Mouse (Mus musculus) left cerebral cortex, adult 8-10 months (tissue): ENCODE measurements at regions not wholly inside any gene's neighbourhood (a gene's known extent, or its start where the extent isn't known, plus 50 kb on each side); places are given as distances from the start of the nearest gene placed in this dataset.

ENCODE experiments used
- DNase-seq, 2 experiments: peaks; one replicate each; pipeline ENCODE4 v3.0.0; 2022; ENCODE audit warnings: low spot score in 2 of 2

DNA sequence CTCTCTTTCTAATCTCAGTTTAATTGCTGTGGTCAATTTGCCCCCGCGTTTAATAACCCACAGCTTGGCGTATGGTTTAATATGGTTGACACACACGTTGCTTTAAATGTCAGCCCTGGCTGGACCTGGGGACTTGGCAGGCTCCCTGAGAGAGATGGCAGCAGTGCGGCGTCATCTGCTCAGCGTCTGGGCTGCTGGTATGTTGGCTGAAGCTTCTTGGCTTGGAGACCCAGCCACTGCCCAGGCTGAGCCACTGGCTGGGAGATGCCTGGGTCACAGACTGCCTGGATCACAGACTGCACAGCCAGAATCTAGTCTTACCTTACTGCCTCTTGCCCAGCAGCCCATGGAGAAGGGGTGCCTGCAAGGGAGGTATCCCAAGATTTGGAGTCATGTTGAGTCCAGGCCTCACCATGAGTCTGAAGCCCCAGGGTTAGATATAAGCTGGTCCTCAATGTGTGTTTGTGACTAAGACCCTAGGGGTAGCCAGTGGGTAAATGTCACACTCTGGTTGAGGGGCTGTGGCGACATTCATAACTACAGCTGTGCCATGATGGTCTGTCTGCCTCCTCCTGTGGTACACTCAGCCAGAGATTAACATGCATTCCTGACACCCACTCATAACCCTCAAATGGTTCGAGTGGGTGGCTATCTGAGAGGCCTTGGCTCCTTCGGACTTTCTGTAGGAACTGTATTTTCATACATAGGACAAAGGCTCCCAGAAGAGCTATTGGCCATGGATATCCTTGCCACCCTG is 99.8 kb upstream of the Irx3 start:
- DNase-seq = no peak

DNA sequence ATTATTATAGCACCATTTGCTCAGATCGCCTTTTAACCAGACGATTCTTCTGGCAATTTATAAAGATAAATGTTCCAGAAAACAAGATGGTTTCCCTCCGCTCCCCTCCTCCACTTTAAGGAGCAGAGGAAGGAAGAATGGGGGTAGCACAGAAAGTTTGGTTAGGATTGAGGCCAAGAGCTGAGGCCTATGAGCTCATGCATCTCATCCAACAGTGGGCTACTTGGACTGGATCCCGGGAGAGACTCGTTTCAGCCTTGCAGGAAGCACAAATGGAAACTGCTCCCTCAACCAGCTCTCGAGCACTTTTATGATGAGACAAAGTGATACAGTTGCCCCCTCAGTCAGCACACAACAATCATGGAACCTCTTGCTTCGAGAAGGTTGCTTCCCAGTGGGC is 97.9 kb upstream of the Irx3 start:
- DNase-seq = no peak

DNA sequence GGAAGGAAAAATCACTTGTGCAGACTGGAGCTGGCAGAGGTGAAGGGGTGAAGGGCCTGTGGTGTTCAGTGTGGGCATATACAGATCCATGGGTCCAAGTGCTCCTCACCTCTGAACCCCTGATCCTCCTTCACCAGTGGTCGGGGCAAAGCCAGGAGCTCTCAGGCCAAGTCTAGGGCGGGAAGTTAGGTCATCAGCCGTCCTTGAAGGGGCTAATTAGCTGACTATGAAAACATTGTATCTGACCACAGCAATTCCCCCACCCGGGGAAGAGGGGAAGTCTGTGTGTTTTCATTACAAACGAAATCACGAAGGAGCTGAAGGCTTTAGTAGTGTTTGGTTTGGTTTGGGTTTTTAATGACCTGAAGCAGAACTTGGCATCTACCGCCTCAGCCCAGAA is 95.5 kb upstream of the Irx3 start:
- no peak for DNase-seq

DNA sequence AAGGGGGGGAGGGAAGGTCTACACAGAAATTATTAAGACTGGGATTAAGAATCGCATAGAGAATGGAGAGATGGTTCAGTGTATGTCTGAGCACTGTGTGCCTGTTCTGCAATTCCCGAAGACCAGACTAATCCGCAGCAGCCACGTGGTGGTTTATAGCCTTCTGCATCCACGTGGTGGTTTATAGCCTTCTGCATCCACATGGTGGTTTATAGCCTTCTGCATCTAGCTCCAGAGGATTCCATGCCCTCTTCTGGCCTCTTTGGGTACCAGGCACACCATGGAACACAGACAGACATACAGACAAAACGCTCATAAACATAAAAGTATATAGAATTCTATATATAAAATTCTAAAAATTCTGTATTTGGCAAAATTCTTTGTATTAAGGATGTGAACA is 94.1 kb upstream of the Irx3 start:
- DNase-seq = no peak

DNA sequence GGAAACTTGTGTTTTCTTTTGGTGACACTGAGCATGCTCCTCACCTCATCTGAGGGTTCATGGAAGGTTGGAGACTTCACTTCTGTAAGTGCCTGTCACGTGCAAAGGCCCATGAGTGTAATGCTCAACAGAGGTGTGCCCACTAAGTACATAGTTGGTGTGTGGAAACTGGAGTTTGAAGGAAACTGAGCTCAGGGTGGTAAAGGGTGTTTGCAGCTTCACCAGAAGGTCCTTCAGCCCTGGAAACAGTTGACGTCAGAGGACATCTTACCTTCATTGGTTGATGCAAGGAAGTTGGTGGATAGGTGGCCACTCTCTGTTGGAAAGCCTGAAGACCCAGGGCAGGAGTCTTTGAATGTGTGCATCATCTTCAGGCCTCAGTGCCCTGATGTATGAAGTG is 83.0 kb upstream of the Irx3 start:
- no peak for DNase-seq

DNA sequence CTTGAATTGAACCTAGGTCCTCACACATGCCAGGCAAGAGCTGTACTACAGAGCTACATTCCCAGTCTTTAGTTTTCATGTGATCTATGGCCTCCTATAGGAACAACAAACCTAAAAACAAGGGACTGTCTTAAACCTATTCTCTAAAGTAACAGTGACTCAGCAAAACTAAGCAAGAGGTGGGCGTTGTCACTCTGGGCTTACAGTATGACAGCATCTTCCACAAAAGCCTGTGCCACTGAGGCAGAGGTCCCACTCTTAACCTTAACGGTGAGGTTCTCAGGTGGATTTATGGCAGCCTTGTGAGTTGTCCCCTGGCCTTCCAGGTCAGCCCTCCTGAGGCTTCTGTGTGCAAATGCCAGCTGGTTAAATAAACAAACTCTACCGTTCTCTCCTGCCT is 82.5 kb upstream of the Irx3 start:
- no peak for DNase-seq

DNA sequence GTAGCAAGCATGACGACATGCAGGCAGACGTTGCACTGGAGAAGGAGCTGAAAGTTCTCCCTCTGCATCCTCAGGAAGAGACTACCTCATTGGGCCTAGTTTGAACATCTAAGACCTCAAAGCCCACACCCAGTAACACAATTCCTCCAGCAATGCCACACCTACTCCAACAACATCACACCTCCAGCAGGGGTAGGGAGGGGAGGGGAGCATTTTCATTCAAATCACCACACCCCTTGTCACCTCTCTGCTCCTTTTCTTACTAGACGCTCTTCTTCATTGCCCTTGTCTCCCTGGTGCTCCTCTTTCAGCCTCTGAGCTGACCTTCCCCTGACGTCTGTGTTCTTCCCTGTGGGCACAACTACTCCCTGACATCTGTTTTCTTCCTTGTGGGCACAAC is 81.1 kb upstream of the Irx3 start:
- no peak for DNase-seq

DNA sequence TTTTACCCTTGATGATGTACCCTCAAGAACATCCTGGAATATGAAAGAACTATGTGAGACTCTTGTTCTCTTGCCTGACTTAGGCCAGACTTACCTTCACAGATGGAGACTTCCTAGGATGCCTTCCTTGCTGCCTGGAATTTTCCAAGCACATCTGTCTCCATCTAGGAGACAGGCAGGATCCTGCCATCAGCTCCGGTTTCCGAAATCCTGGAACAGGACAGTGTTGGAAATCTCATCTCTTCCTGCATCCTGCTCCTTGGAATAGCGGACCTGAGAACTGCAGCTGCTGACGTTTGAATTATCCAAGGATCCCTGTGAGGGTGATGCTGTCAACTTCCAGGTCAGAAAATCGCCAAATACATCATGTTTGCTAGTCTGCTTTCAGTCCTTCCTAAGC is 77.0 kb upstream of the Irx3 start:
- no peak for DNase-seq

DNA sequence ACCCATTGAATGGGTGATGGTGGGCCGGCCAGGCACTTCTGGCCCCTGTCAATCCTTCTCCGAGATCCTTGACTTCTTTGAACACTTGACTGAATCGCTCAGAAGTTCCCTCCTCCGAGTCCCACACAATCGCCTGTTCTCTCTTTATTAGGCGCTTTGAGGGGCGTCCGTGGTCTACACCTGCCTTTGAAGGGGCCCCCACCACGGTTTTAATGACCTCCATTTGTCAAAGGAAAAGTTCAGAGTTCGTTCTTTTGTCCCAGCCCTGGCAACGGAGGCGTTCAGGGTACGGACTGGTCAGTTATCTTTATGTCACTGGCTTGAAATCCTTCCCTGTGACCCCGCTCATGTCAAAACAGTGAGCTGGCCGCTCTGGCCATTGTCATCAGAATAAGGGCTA is 74.3 kb upstream of the Irx3 start:
- DNase-seq = no peak

DNA sequence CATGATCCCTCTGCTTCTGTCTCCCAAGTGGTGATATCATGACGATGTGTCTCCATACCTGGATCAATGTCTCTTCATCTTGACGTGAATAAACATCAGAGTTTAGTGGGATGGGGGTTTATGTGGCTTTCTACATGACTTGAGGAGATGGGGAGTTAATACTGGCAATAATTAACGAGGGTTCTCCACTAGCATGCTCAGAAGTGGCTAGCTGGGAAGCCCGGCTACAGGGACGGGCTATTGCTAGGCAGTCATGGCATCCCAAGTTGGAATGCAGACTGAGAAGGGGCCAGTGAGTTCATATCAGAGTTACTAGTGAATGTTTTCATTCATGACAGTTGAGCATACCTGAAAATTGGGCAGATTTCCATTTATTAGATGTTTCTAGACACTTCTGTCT is 71.4 kb upstream of the Irx3 start:
- no peak for DNase-seq

DNA sequence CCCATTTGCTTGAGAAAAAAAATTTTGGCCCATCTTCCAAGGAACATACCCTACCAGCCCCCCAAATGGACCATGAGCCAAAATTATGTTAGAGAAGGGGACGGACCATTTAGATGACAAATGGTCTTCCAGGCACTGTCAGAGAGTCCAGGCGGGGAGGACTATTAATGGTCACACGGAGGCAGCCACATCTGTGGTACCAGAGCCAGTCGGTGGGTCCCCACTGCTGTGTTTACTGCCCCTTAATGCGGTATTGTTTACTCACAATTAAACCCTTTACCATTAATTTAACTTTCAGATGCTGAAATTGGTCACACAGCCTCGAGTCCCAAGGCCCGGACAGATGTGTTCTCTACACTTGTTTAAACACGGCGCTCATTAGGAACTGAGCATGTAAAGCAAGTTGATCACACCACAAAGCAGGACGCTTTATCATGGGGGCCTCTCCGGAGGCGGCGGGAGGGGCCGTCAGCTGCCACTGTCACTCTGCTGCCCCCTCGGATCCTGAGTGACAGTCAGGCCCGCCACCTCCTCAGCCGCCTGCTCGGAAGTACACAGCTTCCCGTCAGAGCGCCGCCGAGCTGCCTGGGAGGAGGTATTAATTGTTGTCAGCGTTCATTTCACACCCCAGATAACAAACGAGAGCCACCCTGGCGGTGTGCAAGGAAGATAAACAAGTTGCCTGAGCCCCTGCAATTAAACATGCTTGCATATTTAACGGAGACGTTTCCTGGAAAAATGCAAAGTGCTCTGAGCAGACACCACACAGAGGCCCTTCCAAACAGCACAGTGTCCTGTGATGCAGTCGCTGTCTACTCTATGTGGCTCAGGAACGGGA is 70.6 kb upstream of the Irx3 start:
- DNase-seq = no peak

DNA sequence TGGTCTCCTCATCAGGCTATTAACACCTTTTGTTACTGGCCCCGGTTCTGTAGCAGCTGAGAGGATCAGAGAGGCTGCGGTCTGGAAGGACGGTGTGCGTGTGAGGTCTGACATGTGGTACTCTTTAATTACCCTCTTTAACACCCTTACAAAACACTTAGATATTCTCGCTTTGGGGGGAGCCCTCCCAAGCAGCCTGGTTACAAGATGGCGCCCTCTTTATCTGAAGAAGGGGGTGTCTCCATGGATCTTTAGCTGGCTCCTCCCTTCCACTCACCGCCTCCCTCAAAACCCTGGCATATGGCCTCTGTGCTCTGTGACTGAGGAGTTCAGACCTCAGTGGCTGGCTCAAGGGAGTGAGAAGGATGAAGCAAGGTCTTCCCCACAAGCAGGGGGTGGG is 65.2 kb upstream of the Irx3 start:
- DNase-seq = no peak

DNA sequence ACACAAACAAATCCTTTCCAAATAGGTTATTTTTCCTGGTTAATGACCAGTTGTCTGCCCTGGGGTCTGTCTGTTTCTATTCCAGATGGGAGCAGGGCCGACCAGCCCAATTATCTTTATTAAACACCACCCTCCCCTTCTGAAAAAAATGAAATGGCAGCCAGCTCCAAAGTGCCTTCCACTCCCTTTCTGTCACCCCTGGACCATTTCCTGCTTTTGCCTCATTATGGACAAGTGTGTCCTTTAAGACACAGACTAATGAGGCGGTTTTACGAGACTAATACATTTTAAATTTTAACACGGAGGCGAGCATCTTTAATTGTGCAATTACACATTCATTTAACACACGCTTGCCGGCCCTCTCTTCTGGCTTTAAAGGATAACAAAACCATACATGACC is 64.2 kb upstream of the Irx3 start:
- DNase-seq = no peak

DNA sequence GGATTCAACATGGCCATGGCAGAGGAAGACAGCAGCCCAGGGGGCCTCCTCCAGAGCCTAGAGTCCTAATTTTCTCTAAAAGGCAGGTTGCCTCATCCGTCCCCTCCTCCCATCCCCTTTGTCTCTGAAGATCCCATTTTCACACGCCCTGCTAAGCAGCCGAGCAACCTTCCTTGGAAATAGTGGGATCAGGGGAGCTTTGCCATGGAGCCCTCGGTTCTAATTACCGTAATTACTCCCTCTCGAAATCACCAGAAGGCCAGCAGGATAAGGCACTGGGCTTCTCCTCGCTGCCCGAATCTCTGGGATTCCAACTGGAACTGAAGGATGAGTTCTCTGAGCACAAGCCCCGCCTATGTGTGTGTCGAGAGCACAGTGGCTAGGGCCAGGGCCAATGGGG is 63.5 kb upstream of the Irx3 start:
- no peak for DNase-seq

DNA sequence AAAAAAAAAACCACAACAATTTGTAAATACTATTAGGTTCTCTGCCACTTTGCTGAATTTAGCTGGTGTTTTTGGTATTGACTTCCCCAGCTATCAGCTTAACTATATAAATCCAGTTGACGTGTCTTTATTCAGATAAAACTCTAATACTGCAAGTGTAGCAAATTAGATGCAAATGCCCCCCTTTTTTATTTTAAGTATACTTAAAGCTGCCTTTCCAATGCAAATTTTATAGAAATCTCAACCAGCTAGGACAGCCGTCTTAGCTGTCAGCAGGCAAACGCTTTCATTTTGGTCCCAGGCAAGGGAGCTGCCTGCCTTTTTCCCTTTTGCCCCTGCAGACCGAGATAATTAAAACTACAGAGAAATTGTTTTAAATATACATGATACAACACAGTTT is 61.6 kb upstream of the Irx3 start:
- DNase-seq = no peak

DNA sequence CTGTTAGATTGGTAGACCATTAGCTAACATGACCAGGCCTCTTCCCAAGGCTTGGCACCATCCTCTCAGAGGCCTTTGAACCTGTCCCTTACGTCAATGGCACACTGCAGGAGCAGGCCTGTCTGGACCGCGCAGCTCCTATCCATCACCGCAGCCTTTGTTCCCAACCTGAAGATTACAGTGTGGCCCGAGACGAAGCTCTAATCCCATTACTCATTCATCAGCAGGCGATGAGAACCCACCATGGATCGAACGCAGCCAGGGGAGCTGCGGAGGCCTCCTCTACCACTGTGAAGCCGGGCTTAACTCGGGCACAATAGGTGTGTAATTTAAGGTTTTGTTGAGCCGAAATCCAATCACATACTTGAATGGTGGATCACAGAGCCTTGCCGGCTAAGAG is 54.0 kb upstream of the Irx3 start:
- DNase-seq = no peak

DNA sequence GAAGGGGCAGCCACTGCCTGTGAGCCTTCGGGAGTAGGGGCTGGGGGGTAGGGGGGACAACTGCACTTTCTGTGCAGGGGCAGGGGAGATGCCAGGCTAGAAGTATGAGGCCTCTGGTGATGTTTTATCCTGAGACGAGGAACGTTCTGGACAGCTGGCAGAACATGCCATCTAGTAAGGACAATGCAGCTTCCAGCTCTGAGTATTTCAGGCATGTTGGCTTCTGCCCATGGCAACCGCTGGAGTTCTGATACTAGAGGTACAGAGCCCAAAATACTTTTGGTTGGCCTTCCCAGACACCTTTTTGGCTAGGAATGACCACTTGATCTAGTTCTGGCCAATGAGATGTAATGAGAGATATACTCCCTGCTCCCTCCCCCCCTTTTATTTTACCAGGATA is 52.5 kb upstream of the Irx3 start:
- no peak for DNase-seq

DNA sequence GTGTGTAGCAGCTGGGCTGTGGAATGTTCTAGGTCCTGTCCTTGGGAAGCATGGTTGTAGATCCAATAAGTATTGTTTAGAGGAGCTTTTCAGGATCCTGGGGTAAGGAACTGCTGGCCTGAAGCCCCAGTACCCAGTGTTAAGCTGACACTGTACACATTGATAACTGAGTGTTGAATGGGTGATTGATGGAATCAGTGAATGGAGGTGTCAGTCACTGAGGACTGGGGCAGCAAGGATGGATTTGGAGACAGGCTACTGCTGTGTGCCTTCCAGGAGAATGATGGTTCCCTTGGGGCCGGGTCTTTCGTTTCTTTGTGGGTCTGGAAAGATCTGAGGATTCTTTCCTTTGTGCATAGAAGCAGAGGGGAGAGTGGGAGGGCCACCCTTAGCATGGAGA is 51.9 kb upstream of the Irx3 start:
- no peak for DNase-seq

DNA sequence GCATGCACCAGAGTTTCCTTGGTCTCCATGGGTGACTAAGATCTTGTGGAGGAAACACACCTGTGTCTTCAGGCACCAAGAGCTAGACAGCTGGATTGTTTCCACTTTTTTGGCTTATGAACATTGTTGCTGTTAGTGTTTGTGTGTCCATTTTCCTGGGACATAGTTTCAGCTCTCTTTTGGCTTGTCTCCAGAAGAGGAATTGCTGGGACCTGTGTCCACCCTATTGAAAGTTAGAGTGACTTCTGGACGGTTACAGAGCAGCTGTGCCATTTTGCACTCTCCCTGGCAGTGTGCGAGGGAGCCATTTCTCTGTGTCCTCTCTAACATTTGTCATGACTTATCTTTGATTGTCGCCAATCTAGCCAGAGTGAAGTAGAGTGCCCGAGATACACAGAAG is 51.5 kb upstream of the Irx3 start:
- no peak for DNase-seq
